Mouse (Mus musculus): ENCODE results near the gene Wipf1.

- TF ChIP-seq POLR2A (IDR thresholded peaks at IDR 0.05; ENCODE audit: insufficient read depth, low read length) (no peak), CTCF (IDR thresholded peaks at IDR 0.05; ENCODE audit: low read depth, low read length) (no peak)
Observed at GRCm38 (mm10) chr2:73419730-73420129, 109.8 kb downstream of the Wipf1 start.
